Mouse (Mus musculus) right cerebral cortex, postnatal 4 days (tissue): ENCODE results near the gene Tmem265.
A peak's percentile ranks its signal among the peaks of the same experiment; 100 is the strongest.

ENCODE experiments used
- DNase-seq: peaks from one replicate; pipeline ENCODE4 v3.0.0-alpha.2; 2022

The Tmem265 gene

DNA sequence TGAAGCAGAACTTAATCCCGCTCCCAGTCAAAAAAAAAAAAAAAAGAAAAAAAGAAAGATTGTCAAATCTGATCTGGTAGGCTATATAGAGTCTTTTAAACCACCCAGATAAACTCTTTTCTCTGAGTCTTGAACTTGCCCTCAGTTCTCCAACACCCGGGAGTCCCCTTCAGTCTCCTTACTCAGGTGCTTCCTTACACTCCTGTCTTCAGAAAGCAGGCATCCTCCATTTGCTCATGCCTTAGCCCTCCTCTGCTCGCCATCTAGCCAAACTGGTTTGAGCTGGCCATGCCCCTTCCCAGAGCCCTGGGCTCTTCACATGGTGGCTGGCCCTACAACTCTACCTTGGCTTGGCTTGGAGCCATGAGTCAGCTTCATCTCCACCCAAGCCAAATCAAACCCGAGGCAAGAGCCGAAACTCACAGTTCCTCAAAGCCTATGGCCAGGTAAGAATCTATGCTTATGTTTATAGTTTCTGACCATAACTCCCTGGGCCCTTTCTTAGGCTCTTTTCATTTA, at the start of gene Tmem265:
Tmem265 (plus strand) TSS at position 51 of the 519 bp plus-strand sequence.
- DNase-seq, result no peak

DNA sequence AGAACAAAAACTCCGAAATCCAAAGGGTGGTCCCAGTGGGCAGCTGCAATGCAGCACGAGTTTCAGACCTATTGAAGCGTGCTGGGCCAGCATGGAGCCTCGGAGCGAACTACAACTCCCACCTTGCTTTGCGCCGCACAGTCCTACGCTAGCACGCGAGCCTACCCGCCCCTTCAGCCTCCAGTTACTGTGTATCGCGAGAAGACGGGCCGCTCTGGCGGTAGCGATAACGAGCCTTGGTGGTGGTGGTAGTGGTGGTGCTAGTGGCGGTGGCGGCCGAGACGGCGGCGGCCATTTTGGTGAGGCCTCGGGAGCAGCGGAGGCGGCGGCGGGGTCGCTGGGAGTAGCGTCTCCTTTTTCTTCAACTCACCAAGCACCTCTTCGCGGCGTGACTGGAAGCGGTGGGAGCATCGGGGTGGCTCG, 49.4 kb upstream of the Tmem265 start, which contains the start of gene Srcap:
Srcap (plus strand) TSS at position 176 of the 423 bp plus-strand sequence.
- DNase-seq, result peak; percentile 90

DNA sequence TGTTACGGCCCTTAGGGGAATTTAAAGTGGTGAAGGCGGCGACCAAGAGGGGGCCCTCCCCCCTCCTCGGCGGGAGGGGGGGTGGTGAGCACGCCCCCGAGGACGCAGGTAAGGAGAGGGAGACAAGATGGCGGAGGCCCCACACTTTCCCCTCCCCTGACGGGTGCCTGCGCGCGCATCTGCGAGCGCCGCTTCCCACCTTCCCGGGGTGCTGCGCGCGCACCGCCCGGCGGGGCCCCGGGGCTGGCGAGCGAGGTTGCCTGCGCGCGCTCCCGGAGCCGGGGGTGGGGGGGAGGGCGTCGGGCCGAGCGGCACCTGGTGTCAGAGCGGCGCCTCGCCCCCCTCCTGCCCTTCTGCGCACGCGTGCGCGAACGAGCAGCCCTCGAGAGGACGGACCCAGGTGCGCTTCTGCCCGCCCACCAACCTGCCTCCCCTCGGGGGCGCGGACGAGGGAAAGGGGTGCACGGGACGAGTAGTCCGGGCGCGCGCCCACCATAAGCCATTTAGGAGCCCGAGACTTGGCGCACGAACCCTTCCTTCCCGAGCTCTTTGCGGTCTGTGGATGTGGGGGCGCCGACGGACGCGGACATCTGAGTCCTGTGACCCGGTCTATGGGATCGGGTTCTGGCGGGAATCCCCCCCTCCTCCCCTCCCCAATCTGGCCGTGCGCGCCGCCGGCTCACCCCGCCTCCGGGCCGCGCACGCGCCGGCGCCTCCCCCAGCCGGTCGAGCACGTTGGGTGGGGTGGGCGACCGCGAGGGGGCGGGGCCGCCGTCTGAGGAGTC, 48.8 kb upstream of the Tmem265 start:
- peak; percentile 93 for DNase-seq

DNA sequence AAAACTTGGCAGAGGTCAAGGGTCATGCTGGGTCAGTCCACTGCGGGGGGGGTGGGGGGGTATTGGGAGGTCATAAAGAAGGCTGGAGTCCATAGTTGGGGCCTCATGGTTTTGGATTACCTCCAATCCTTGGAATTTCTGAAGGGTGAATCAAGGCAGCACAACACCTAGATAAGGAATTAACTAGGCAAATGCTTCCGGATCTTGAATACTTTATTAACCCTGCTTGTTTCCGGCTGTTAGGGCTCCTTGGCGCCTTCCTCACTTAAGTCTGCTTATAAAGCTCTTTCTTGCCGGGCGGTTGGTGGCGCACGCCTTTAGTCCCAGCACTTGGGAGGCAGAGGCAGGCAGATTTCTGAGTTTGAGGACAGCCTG, 48.2 kb upstream of the Tmem265 start:
- no peak for DNase-seq

DNA sequence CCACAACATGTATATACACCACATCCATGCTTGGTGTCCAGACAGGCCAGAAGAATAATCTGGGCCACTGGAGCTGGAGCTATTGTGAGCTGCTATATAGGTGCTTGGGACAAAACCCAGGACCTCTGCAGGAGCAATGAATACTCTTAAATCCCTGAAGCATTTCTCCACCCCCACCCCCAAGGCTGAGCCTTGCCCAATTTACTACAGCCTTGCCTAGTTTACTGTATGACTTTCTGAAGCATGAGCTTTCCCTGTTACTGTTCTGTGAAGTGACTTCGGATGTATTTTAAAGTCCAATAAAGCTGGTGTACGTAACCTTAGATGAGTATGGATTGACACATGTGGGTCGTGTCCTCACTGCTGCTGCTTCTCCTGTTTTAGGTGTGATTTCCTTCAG, 47.4 kb upstream of the Tmem265 start:
- DNase-seq, result no peak

DNA sequence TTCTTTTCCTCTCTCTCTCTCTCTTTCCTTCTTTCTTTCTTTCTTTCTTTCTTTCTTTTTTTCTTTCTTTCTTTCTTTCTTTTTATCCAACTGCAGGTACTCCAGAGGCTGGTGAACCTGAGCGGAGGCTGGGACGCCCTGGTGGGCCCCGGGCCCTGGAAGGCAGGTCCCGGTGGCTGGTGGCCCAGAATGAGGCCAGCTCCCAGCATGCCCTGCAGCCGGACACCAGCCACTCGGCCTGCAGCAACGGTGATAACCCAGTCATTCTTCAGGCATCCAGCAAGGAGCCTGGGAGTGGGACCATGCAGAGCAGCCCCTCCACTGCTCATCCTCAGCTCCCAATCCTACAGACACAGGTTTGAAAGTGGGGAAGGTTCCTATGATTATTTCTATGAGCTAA, 45.3 kb upstream of the Tmem265 start:
- DNase-seq, result no peak

DNA sequence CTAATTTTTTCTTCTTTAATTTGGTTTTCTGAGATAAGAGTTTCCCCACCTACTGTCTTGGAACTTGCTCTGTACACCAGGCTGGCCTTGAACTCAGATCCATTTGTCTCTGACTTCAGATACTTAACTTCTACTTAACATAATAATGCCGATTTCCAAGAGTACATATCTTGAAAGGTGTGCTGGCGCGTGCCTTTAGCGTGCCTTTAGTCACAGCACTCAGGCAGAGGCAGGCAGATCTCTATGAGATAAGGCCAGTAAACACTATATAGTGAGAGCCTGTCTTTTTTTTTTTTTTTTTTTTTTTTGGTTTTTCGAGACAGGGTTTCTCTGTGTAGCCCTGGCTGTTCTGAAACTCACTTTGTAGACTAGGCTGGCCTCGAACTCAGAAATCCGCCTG, 44.8 kb upstream of the Tmem265 start:
- DNase-seq, result no peak

DNA sequence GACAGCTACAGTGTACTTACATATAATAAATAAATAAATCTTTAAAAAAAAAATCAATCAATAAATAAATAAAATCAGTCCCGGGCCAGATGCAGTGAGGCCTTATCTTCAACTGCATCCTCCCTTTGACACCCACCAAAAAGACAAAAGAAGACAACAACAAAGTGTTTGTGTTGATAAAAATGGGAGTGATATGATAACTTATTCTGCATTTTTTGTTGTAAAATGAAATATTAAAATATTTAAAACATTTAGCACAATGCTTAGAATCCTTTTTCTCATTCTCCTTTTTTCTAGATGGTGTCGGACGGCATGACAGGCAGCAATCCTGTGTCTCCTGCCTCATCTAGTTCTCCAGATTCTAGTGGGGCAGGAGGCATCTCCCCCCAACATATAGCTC, 41.9 kb upstream of the Tmem265 start, which contains the start of gene Gm42715:
Gm42715 (plus strand) TSS at position 301 of the 400 bp plus-strand sequence.
- DNase-seq, result no peak

DNA sequence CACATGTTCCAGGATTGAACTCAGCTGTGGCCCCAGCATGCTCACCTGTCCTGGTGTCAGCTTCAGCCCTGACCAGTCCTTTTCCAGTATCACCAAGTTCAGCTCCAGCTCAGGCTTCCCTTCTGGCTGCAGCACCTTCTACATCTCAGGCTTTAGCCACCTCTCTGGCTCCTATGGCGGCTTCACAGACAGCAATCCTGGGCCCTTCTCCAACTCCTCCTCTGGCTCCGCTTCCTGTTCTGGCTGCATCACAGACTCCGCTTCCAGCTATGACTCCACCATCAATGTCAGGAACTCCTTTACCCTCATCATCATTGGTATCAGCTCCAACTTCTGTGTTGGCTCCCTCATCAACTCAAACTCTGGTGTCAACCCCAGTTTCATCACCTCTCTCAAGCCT, 19.5 kb upstream of the Tmem265 start:
- DNase-seq, result no peak

DNA sequence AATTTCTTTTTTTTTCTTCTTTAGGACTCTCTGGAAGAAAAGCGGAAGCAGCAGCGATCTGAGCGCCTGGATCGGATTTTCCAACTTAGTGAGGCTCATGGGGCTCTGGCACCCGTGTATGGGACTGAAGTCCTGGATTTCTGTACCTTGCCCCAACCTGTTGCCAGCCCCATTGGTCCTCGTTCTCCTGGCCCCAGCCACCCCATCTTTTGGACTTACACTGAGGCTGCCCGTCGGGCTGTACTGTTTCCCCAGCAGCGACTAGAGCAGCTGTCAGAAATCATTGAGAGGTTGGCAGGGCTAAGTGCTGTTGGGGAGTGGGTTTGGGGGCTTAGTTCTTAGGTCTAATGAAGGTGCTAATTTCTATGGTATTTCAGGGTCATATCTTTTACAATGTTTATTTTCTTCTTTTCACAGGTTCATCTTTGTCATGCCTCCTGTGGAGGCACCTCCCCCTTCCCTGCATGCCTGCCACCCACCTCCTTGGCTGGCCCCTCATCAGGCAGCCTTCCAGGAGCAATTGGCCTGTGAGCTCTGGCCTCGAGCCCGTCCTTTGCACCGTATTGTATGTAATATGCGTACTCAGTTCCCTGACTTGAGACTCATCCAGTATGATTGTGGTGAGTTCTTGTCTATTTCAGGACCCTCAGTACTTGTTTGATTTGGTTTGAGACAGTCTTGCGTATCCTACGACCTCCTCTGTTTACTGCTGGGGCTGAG, 11.9 kb upstream of the Tmem265 start:
- DNase-seq, result peak; percentile 31

DNA sequence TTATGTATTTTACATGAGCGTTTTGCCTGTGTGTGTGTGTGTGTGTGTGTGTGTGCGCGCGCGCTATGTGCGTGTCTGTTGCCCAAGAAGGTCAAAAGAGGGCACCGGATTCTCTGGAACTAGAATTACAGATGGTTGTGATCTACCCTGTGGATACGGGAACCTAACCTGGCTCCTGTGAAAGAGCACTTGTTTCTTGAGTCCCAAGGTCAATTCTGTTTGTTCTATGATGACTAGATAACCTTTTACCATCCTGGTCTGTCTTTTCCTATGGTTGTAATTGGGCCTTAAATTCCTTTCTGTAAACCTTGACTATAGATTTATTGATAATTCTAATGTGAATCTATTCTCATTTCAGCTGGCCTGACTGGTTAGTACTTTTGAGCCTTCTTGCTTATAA, 9.6 kb upstream of the Tmem265 start:
- DNase-seq, result no peak

DNA sequence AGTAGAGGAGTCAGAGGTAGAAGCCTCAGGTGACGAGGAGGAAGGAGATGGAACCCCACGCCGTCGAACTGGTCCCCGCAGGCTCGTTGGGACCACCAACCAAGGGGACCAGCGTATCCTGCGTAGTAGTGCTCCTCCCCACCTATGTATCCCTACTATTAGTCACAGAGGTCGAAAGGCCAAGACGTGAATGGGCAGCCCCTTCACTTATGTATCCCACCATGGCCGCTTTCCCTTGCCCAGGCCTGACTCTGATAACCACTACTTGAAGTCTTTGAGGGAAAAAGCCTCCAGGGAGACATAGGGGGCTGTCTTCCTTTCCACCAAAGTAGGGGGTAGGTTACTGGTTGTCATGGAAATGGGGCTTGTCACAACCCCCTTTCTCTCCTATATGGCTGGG, 610 bp upstream of the Tmem265 start:
- DNase-seq, result no peak

DNA sequence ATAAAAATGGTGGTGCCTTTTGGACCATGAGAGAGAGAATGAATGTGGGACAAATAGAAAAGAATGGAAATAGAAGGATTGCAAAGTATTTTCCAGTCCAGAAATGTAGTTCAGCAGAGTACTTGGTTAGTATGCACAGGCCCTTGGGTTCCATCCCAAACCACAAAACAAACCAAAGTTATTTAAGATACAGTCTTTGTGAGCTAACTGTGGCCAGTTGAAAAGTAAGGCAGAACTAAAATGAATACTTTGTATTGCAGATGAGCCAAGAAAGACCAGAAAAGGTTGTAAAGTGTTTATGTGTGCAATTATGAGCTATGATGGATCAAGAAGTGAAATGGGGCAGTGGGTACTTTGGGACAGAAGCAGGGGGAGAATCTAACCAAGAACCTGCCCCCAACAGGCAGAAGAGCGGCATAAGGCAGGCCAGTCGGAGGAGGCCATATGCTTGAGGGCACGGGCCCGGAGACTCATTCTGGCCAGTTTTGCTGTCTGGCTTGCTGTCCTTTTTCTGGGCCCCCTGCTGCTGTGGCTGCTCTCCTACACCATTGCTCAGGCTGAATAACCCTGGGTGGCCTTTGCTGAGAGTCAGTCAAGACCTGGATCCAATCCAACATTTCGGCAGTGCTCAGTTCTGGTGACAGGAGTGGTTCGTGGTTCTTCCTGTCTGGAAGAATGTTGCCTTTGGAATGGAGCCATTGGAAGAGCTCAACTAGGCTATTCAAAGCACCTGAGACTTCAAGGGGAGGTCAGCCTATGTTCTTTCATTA, 3.4 kb downstream of the Tmem265 start:
- no peak for DNase-seq

DNA sequence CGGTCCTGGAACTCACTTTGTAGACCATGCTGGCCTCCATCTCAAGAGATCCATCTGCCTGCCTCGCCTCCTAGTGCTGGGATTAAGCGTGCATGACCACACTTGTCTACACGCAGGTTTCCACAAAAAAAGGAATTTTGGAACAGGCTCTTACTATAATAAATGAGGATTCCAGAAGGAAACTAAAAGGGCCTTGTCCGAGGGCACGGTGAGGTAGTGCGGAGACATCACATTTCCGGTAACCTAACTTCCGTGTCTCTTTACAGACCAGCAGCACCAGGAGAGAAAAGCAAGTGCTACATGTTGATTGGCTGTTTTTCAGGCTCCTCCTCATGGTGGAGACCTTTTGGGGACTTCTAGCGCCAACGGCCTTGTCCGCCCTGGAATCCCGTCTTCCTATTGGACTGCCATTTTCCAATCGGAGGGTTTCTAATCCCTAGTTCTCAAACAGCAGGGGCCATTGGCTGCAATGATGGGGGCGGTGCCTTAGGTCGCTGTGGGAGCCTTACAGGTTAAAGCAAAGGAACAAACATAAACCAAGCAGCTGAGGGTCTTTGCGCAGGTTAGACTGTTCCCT, 11.8 kb downstream of the Tmem265 start, which contains the start of gene Phkg2:
Phkg2 (plus strand) TSS at position 446 of the 577 bp plus-strand sequence.
- peak; percentile 76 for DNase-seq

DNA sequence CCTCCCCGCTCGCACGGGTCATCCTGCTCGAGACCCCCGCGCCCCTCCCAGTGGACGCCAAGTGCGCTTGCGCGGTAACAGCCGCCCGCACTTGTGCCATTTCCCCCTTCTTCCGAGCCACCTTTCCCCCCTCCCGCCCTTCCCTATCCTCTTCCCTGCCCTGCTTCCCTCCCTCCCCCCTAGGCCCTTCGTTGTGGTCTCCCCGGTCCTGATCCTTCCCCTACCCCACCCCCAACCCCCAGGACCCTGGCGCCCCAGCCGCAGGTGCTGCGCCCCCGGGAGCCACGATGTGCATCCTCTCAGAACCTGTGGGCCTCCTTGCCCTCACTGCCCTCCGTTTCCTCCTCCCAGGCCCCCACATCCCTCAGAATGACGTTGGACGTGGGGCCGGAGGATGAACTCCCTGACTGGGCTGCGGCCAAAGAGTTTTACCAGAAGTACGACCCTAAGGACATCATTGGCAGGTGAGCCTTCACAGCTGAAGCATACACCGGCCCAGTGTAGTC, 12.4 kb downstream of the Tmem265 start:
- no peak for DNase-seq

DNA sequence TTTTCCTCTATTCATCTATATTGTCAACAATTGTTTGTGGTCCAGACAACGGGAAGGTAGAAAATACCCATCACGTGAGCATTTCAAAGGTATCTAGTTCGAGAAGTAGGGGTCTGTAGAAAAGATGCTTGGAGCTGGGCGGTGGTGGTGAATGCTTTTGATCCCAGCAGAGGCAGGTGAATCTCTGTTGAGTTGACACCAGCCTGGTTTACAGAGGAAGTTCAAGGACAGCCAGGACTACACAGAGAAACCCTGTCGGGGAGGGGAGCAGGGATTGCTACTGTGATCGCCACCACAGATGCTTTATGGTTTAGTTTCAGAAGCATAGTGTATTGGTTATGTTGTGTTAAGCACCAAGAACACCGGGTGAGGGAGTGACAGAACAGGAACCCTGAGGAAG, 12.9 kb downstream of the Tmem265 start:
- DNase-seq, result no peak

DNA sequence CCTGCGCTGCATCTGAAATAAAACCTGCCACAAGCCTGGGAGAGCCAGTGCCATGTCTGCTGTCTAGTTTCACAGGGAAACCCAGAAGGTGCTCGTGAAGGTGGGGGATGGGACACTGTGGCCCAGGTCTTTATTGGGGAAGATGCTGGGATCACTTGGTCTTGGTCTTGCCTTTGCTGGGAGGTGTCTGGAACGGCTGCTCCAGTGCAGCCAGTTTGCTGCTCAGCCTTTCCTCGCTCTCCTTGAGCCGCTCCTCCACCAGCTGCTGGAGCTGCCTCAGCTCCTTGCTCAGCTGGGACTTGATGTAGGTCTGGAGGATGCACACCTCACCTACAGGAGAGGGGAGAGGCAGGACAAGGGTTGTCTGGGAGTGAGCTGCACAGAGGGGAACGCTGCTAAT, 22.1 kb downstream of the Tmem265 start:
- no peak for DNase-seq

DNA sequence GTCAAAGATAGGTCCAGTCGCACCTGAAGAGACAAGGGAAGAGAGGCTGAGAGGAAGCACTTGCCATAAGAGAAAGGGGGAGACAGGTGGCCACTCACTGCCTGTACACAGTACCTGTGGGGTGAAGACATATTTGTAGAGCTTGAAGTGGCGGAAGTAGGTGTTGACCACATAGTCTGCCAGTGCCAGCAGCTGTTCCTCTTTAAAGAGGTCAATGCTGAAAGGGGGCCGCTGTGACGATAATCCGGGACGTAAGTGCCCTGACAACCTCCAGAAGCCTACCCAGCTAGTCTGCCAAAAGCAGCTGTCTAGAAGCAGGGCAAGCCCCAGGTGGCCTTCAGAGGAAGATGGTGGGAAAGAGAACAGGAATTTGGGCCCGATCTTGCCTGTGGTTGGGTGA, 23.8 kb downstream of the Tmem265 start:
- DNase-seq, result no peak

DNA sequence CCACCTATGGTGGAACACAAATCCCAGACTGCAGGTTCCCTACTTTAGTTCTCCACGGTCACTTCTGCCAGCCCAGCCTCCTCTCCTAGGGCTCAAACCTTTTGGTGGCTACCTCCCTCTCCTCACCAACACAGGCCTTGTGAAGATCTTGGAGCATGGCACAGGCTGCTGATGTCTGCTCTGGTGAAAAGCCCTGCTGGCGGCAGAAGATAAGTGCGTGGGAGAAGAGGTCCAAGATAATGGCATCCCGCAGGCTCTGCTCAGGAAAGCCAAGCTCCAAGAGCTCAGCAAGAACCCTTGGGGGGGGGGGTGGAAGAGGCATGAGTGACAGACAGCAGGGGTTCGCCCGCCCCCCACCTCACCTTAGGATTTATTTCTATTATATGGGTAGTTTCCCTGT, 25.0 kb downstream of the Tmem265 start:
- no peak for DNase-seq

DNA sequence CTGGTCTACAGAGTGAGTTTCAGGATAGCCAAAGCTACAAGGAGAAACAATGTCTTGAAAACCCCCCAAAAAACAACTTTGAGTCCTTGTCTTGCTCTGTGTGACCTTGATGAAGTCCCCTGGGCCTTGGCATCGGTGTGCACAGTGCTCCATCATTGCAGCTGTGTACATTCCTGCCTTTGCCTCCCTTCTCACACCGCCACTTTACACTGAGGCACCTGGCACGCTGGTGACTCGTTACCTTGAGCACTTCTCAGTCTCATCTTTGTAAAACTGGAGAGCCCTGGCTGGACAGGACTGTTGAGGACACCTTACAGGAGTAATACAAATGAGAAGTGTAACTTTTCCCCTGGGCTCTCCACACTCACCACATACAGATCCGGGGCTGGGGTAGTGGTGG, 26.0 kb downstream of the Tmem265 start:
- DNase-seq, result no peak

DNA sequence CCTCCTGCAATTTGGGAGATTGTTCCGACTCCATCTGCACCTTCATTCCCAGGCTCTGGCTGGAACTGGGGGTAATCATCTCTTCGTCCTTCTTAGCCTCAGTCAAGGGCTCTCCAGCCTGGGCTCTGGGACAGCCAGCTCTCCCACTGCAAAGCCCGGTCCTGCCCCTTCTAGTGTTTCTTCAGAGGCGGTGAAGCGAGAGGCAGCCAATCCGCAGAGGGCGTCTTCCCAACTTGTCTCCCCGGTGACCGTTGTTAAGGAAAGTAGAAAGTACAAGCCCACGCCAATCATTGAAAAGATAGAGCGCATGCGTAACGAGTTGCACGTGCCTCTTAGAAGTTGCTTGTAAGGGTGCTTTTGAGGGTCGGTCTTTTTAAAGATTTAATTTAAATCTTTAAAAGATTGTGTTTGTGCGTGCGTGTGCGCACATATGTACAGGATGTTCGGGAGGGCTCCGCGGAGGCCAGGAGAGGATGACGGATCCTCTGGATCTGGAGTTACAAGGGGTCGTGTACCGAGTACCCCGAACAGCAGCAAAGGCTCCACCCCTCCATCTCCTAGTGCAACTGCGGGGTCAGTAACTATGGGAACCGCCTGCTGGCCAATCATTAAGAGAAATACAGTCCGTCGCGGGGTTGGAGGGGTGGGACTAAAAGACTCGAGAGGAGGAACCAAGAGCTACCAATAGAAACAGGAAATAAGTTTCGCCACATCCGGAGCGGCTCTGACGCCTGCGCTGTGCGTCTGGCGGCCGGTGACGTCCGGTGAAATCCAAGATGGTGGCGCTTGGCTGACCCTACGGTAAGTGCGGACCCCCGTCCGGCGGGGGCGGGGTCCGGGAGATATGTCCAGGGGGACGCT, 27.1 kb downstream of the Tmem265 start, which contains the start of the genes Ccdc189 and Rnf40:
Ccdc189 (minus strand) TSS at position 585 of the 861 bp plus-strand sequence.
Rnf40 (plus strand) TSS at position 757 of the 861 bp plus-strand sequence.
- DNase-seq, result peak; percentile 82
